Mouse (Mus musculus) brain, embryonic 14.5 days (tissue): ENCODE measurements around the gene Ncapg2.

Experiments used
- CTCF ChIP-seq: fragments of 200-500 bp; IDR thresholded peaks from 2 replicates; pipeline ENCODE4 v1.5.1; 2012; ENCODE audit warnings: inconsistent platforms, mild to moderate bottlenecking, moderate library complexity, borderline replicate concordance; ENCODE audit not compliant: insufficient read depth, insufficient read length; ENCODE audit errors: extremely low read depth
- POLR2A ChIP-seq: fragments of 200-500 bp; IDR thresholded peaks from 2 replicates; pipeline ENCODE4 v1.6.1; 2012; ENCODE audit warnings: mild to moderate bottlenecking, inconsistent platforms, borderline replicate concordance; ENCODE audit not compliant: poor library complexity, insufficient read depth, insufficient read length, severe bottlenecking; ENCODE audit errors: extremely low read depth

DNA sequence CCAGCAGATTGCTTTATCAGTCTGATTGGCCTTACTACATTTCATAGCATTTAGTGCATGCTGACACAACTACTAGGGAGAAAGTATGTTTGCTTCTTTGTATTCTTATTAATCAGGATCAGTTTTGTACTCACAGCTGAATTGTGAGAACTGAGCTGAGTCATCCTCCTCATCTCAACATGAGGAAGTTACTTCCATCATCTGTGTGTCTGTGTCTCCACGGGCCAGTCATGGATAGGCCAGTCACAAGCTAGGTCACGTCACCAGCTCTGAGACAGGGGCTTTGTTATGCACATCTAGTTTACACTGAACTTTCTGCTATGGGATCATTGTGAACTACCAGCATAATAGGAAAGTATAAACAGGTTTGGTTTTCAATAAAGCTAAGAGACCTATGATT is 28.5 kb downstream of the Ncapg2 start:
- TF ChIP-seq POLR2A, result no peak
- TF ChIP-seq CTCF, result no peak
